Comparison of ENCODE assay signal across 28 mouse cellular contexts in the genomic region with DNA sequence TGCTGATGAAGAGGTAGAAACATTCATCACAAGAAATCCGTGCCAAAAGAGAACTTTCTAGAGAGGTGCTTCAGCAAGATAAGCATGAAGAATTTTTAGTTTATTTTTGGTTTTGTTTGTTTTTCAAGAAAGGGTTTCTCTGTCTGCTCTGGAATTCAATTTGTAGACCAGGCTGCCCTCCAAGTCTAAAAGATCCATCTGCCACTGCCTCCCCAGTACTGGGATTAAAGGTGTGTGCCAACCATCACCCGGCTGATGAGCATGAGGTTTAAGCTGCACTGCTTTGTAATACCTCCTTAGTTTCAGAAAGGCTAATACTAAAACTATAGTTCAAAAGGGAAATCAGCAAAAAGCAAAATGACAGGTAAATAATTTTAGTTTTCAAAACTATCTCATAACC. TPM values are rescaled to one million over a fixed set of nuclear protein-coding genes. Genes with fewer than 3 reads are reported as not detected.
DNase-seq lines count a peak whose midpoint lies in the region; ATAC-seq and TF ChIP-seq lines count a peak whose summit lies in the region.
"Had no signal": no experiment of that assay in that cellular context is flagged by ENCODE, and none has a peak within 500 bp of the region (broad histone marks: within the 10 kb centered on the region; RNA-seq: fewer than 3 reads in every experiment).

No protein-coding gene starts in this region.

- no peaks in the 10 kb centered on the region for H3K27me3 ChIP-seq in hindbrain, embryonic 15.5 days
- H3K27me3 ChIP-seq in hindbrain, embryonic 16.5 days (replicated peaks; ENCODE audit: control insufficient read depth, insufficient read depth, low read length), result no peaks in the 10 kb centered on the region
- no peaks in the 10 kb centered on the region for H3K27me3 ChIP-seq in cerebellum, adult 2 months (ENCODE audit: control insufficient read depth, insufficient read depth, low read length)
- H3K27me3 ChIP-seq: embryonic facial prominence, embryonic 12.5 days; forebrain, embryonic 15.5 days; heart, embryonic 15.5 days; kidney, embryonic 15.5 days had no signal

- H3K4me3 ChIP-seq in hindbrain, embryonic 15.5 days, result no peak overlapping the region
- no peak overlapping the region for H3K4me3 ChIP-seq in hindbrain, embryonic 16.5 days (ENCODE audit: low read length)
- H3K4me3 ChIP-seq in cerebellum, adult 2 months (replicated peaks; ENCODE audit: insufficient read depth, low read depth, low read length), result no peak overlapping the region
- H3K4me3 ChIP-seq: embryonic facial prominence, embryonic 12.5 days; forebrain, embryonic 15.5 days; heart, embryonic 10.5 days; heart, embryonic 15.5 days; kidney, embryonic 15.5 days had no signal

- no peak overlapping the region for H3K4me2 ChIP-seq in hindbrain, embryonic 15.5 days
- H3K4me2 ChIP-seq in hindbrain, embryonic 16.5 days (ENCODE audit: low read length), result no peak overlapping the region
- H3K4me2 ChIP-seq: embryonic facial prominence, embryonic 12.5 days; forebrain, embryonic 15.5 days; heart, embryonic 15.5 days; kidney, embryonic 15.5 days had no signal

- H3K4me1 ChIP-seq in hindbrain, embryonic 15.5 days (replicated peaks), result 0 out of 2 replicates have a peak, but pooled peaks cover 3% of the 10 kb centered on the region
- no peaks in the 10 kb centered on the region; the same call in none of the 2 replicates for H3K4me1 ChIP-seq in hindbrain, embryonic 16.5 days (ENCODE audit: control insufficient read depth, insufficient read depth, low read depth, low read length)
- peaks cover 5% of the 10 kb centered on the region; the same call in 1 of the 2 replicates for H3K4me1 ChIP-seq in cerebellum, adult 2 months (ENCODE audit: control insufficient read depth, insufficient read depth, low read length)
- H3K4me1 ChIP-seq: embryonic facial prominence, embryonic 12.5 days; heart, embryonic 10.5 days; heart, embryonic 15.5 days had no signal

- TF ChIP-seq POLR2A in cerebellum, adult 2 months (IDR thresholded peaks at IDR 0.05; ENCODE audit: borderline replicate concordance, insufficient read depth, low read length), result no peak

- H3K9me3 ChIP-seq in hindbrain, embryonic 15.5 days, result no peaks in the 10 kb centered on the region
- H3K9me3 ChIP-seq in hindbrain, embryonic 16.5 days (ENCODE audit: control insufficient read depth, low read length), result no peaks in the 10 kb centered on the region
- H3K9me3 ChIP-seq: embryonic facial prominence, embryonic 12.5 days; forebrain, embryonic 15.5 days; heart, embryonic 10.5 days; heart, embryonic 15.5 days; kidney, embryonic 15.5 days had no signal

- ATAC-seq in hindbrain, embryonic 15.5 days (ENCODE audit: low FRiP score, low read depth), result no peak
- ATAC-seq in hindbrain, embryonic 16.5 days, result no peak
- ATAC-seq: CD4-positive, CD25-positive, alpha-beta regulatory T cell, adult 4 months; forebrain, embryonic 15.5 days; intestine, postnatal 0 days had no signal

- no peak overlapping the region for H3K9ac ChIP-seq in hindbrain, embryonic 15.5 days
- H3K9ac ChIP-seq in hindbrain, embryonic 16.5 days (ENCODE audit: low read depth, low read length), result no peak overlapping the region
- H3K9ac ChIP-seq: embryonic facial prominence, embryonic 12.5 days; forebrain, embryonic 15.5 days; heart, embryonic 15.5 days; kidney, embryonic 15.5 days; liver, embryonic 14.5 days had no signal

- 59% methylated on average over 2 of the region's 2 CpGs for whole genome bisulfite sequencing in hindbrain, embryonic 15.5 days
- WGBS in hindbrain, embryonic 16.5 days, result 63% methylated on average over 2 of the region's 2 CpGs
- 21% methylated on average over 2 of the region's 2 CpGs for WGBS in cerebellum, adult 2 months

- no peaks in the 10 kb centered on the region for H3K36me3 ChIP-seq in hindbrain, embryonic 15.5 days
- H3K36me3 ChIP-seq in hindbrain, embryonic 16.5 days (ENCODE audit: control insufficient read depth, insufficient read depth, low read length), result no peaks in the 10 kb centered on the region
- H3K36me3 ChIP-seq: embryonic facial prominence, embryonic 12.5 days; forebrain, embryonic 15.5 days; heart, embryonic 10.5 days; heart, embryonic 15.5 days; kidney, embryonic 15.5 days had no signal

- peak; percentile 38 for DNase-seq in cerebellum, adult 11 months
- peak; percentile 54 to 79 for DNase-seq in cerebellum, adult 2 months
- DNase-seq in cerebellum, postnatal 14 days, result peak; percentile 9 to 67
- DNase-seq in c-Kit-positive CD71-positive TER-119-positive erythroid progenitor cells, embryonic 14.5 days (ENCODE audit: low spot score), result no peak
- DNase-seq in layer of hippocampus, adult 11-12 months (ENCODE audit: low spot score), result no peak
- DNase-seq: adrenal gland, postnatal 14 days; gastrocnemius, postnatal 25 days; heart, adult 11 months; kidney, postnatal 25 days; liver; lung, adult 2 months; lung, postnatal 10 days; right cerebral cortex, adult 18-20 months; right cerebral cortex, postnatal 4 days; thymus, adult 2 months; thymus, postnatal 36 days had no signal

- H3K27ac ChIP-seq in hindbrain, embryonic 15.5 days (replicated peaks), result 0 out of 2 replicates have a peak overlapping the region, but pooled peaks have one; percentile 34
- H3K27ac ChIP-seq in hindbrain, embryonic 16.5 days (ENCODE audit: low read depth, low read length), result no peak overlapping the region
- H3K27ac ChIP-seq in cerebellum, adult 2 months (ENCODE audit: insufficient read depth, low read length), result no peak overlapping the region
- H3K27ac ChIP-seq: embryonic facial prominence, embryonic 12.5 days; forebrain, embryonic 15.5 days; heart, embryonic 10.5 days; heart, embryonic 15.5 days; liver, embryonic 14.5 days; macrophage; stomach, postnatal 0 days had no signal

- TF ChIP-seq CTCF in cerebellum, adult 2 months (IDR thresholded peaks at IDR 0.05; ENCODE audit: borderline replicate concordance, insufficient read depth, low read depth, low read length), result no peak

RNA-seq across cellular contexts. Expression of gene Scaper, which starts 35.0 kb away (rescaled TPM):
- polyA plus RNA-seq in hindbrain, embryonic 15.5 days (2015; fragmentation: Nextera tagmentation; extraction: Ambion mirVana), result 35.6 and 36.1 TPM in 2 replicates
- polyA plus RNA-seq in hindbrain, embryonic 16.5 days (2015; fragmentation: Nextera tagmentation; extraction: Ambion mirVana), result 33.5 and 34.0 TPM in 2 replicates
- polyA plus RNA-seq in cerebellum, adult 2 months (2012; rRNA removed), result 11.5 and 13.3 TPM in 2 replicates

Comparison
In these comparisons a context has a peak if more than half of its experiments do, and no peak if none do; other contexts are left out.
1. DNase-seq: peak in cerebellum, adult 11 months (single experiment), cerebellum, adult 2 months (2 of 2) and cerebellum, postnatal 14 days (2 of 2); none in c-Kit-positive CD71-positive TER-119-positive erythroid progenitor cells, embryonic 14.5 days (single experiment) and layer of hippocampus, adult 11-12 months (single experiment).